Mouse (Mus musculus): ENCODE measurements around the gene Tbc1d22a. TPM values are rescaled to one million over a fixed set of nuclear protein-coding genes. Genes with fewer than 3 reads are reported as not detected.

Tbc1d22a gene
- polyA plus RNA-seq, 1 experiment, result 34.7 TPM

DNA sequence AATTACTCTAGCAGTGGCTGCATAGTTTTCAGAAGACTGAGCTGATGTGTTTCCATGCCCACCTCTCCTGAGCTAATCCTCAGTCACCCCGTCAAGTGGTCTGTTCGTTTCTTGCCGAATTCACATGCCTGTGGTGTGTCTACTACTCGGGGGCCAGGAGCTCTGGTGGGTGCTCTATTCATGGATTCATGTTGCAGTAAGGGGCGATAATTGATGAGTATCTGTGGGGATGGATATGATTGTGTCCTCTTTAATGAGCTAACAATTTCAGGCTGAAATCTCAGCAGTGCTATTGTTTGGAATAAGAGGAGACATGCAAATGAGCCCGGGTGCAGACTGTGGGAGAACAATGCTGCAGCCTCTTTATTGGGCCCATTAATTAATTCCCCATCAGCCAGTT, 201.7 kb downstream of the Tbc1d22a start:
- Histone ChIP-seq H3K4me1 (ENCODE audit: control insufficient read depth, insufficient read depth, low read length) (no peaks in the 10 kb centered on the region), H3K4me3 (replicated peaks; ENCODE audit: extremely low read depth, low read depth, low read length) (no peak overlapping the region)
- 79% methylated on average over 6 of the region's 6 CpGs for WGBS
- TF ChIP-seq CTCF (IDR thresholded peaks at IDR 0.05; ENCODE audit: insufficient read depth, low read length) (no peak), POLR2A (IDR thresholded peaks at IDR 0.05; ENCODE audit: borderline replicate concordance, extremely low read depth, low read depth, low read length) (no peak)
- DNase-seq, result no peak

DNA sequence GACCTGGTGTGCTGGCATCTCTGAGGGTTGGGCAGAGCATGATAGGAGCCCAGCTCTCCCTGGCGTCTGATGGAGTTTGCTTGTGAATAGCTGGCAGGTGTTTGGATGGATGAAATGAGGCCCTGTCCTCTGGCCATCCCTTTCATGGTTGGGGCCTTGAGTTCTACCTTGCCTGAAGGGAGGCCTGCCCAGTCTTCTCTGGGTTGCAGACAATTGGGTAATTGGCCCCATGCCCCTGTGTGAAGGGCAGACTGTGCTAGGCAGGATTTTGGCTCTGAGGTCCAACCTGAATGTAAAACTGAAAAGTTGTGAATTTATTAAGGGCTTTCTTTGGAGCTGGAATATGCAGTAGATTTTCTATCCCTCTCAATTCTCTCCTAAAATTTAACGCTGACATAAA, 204.2 kb downstream of the Tbc1d22a start:
- TF ChIP-seq POLR2A (IDR thresholded peaks at IDR 0.05; ENCODE audit: borderline replicate concordance, extremely low read depth, low read depth, low read length), result no peak
- no peak for TF ChIP-seq CTCF (IDR thresholded peaks at IDR 0.05; ENCODE audit: insufficient read depth, low read length)
- Histone ChIP-seq H3K4me1 (ENCODE audit: control insufficient read depth, insufficient read depth, low read length) (no peaks in the 10 kb centered on the region), H3K4me3 (replicated peaks; ENCODE audit: extremely low read depth, low read depth, low read length) (no peak overlapping the region)
- DNase-seq, result no peak
- WGBS, result 88% methylated on average over 2 of the region's 2 CpGs

DNA sequence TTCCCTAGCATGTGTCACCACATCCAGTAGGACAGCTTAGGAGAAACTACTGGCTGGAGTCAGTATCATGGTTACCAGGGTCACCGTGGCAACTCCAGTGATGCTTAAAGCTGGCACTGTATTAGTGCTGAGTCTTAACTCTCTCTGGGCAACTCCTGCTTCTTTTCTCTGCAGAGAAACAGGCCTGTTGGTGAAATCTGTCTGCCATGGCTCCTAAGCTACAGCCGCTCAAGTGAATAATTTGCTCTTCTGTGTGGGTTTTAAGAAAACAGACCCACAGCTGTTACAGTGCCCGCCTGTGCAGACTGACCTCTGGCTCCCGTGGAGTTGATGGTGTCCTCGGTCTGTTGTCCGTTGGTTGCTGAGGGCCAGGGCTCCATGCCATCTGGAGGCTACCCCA, 205.4 kb downstream of the Tbc1d22a start:
- no peak overlapping the region for H3K4me3 ChIP-seq (replicated peaks; ENCODE audit: extremely low read depth, low read depth, low read length)
- TF ChIP-seq CTCF (IDR thresholded peaks at IDR 0.05; ENCODE audit: insufficient read depth, low read length) (no peak), POLR2A (IDR thresholded peaks at IDR 0.05; ENCODE audit: borderline replicate concordance, extremely low read depth, low read depth, low read length) (no peak)
- DNase-seq, result no peak
- WGBS, result 85% methylated on average over 6 of the region's 6 CpGs
- H3K4me1 ChIP-seq (ENCODE audit: control insufficient read depth, insufficient read depth, low read length), result no peaks in the 10 kb centered on the region

- Histone ChIP-seq H3K4me3 (replicated peaks; ENCODE audit: extremely low read depth, low read depth, low read length) (no peak overlapping the region), H3K4me1 (ENCODE audit: control insufficient read depth, insufficient read depth, low read length) (no peaks in the 10 kb centered on the region)
- DNase-seq, result no peak
- TF ChIP-seq CTCF (IDR thresholded peaks at IDR 0.05; ENCODE audit: insufficient read depth, low read length), result no peak
- TF ChIP-seq POLR2A (IDR thresholded peaks at IDR 0.05; ENCODE audit: borderline replicate concordance, extremely low read depth, low read depth, low read length), result no peak
- WGBS, result 42% methylated on average over 1 of the region's 1 CpGs
Measured at GRCm38 (mm10) chr15:86422858-86423257, 208.6 kb downstream of the Tbc1d22a start.

GRCm38 (mm10) chr15:86423884-86424283, 209.6 kb downstream of the Tbc1d22a start:
- 45% methylated on average over 2 of the region's 2 CpGs for WGBS
- Histone ChIP-seq H3K4me1 (ENCODE audit: control insufficient read depth, insufficient read depth, low read length) (no peaks in the 10 kb centered on the region), H3K4me3 (replicated peaks; ENCODE audit: extremely low read depth, low read depth, low read length) (no peak overlapping the region)
- no peak for TF ChIP-seq POLR2A (IDR thresholded peaks at IDR 0.05; ENCODE audit: borderline replicate concordance, extremely low read depth, low read depth, low read length)
- no peak for TF ChIP-seq CTCF (IDR thresholded peaks at IDR 0.05; ENCODE audit: insufficient read depth, low read length)
- no peak for DNase-seq

- no peak for DNase-seq
- TF ChIP-seq CTCF (IDR thresholded peaks at IDR 0.05; ENCODE audit: insufficient read depth, low read length) (no peak), POLR2A (IDR thresholded peaks at IDR 0.05; ENCODE audit: borderline replicate concordance, extremely low read depth, low read depth, low read length) (no peak)
- H3K4me1 ChIP-seq (ENCODE audit: control insufficient read depth, insufficient read depth, low read length), result no peaks in the 10 kb centered on the region
- no peak overlapping the region for H3K4me3 ChIP-seq (replicated peaks; ENCODE audit: extremely low read depth, low read depth, low read length)
- WGBS, result 52% methylated on average over 8 of the region's 8 CpGs
Measured at GRCm38 (mm10) chr15:86424971-86425370, 210.7 kb downstream of the Tbc1d22a start.

DNA sequence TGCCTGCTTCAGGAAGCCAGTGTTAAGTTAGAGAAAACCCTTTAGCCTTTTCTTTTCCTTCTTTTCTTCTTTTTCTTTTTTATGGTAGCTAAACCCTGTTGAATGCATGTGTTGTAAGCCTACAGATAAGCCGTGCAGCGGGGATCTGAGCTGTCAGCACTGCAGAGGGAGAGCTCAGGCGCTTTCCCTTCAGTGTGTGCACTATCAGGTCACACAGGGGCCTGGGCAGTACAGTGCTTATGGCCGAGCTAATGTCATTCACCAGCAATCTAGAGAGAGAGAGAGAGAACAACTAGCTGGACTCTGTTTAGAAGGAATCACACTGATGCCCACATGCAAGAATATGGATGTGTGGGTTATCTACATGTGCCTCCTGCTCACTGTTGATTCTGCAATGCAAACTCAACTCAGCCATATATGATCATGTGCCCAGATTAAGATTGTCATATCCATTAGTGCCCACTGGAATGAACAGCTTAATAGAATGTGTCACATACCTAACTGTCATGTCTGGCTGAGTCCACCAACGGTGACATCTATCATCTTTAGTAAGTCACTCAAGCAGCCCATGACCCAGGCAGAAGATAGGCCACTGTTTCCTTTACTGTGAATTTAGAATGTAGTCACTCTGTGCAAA, 212.2 kb downstream of the Tbc1d22a start:
- Histone ChIP-seq H3K4me1 (ENCODE audit: control insufficient read depth, insufficient read depth, low read length) (no peaks in the 10 kb centered on the region), H3K4me3 (replicated peaks; ENCODE audit: extremely low read depth, low read depth, low read length) (no peak overlapping the region)
- 77% methylated on average over 5 of the region's 5 CpGs for WGBS
- TF ChIP-seq POLR2A (IDR thresholded peaks at IDR 0.05; ENCODE audit: borderline replicate concordance, extremely low read depth, low read depth, low read length), result no peak
- TF ChIP-seq CTCF (IDR thresholded peaks at IDR 0.05; ENCODE audit: insufficient read depth, low read length), result no peak
- DNase-seq, result no peak

- Histone ChIP-seq H3K4me3 (replicated peaks; ENCODE audit: extremely low read depth, low read depth, low read length) (no peak overlapping the region), H3K4me1 (ENCODE audit: control insufficient read depth, insufficient read depth, low read length) (no peaks in the 10 kb centered on the region)
- TF ChIP-seq POLR2A (IDR thresholded peaks at IDR 0.05; ENCODE audit: borderline replicate concordance, extremely low read depth, low read depth, low read length) (no peak), CTCF (IDR thresholded peaks at IDR 0.05; ENCODE audit: insufficient read depth, low read length) (no peak)
- WGBS, result 74% methylated on average over 4 of the region's 4 CpGs
- no peak for DNase-seq
Measured at GRCm38 (mm10) chr15:86427439-86427838, 213.2 kb downstream of the Tbc1d22a start.

- Histone ChIP-seq H3K4me1 (ENCODE audit: control insufficient read depth, insufficient read depth, low read length) (no peaks in the 10 kb centered on the region), H3K4me3 (replicated peaks; ENCODE audit: extremely low read depth, low read depth, low read length) (no peak overlapping the region)
- TF ChIP-seq CTCF (IDR thresholded peaks at IDR 0.05; ENCODE audit: insufficient read depth, low read length) (no peak), POLR2A (IDR thresholded peaks at IDR 0.05; ENCODE audit: borderline replicate concordance, extremely low read depth, low read depth, low read length) (no peak)
- no peak for DNase-seq
- WGBS, result 89% methylated on average over 5 of the region's 5 CpGs
Measured at GRCm38 (mm10) chr15:86428496-86428895, 214.2 kb downstream of the Tbc1d22a start.

DNA sequence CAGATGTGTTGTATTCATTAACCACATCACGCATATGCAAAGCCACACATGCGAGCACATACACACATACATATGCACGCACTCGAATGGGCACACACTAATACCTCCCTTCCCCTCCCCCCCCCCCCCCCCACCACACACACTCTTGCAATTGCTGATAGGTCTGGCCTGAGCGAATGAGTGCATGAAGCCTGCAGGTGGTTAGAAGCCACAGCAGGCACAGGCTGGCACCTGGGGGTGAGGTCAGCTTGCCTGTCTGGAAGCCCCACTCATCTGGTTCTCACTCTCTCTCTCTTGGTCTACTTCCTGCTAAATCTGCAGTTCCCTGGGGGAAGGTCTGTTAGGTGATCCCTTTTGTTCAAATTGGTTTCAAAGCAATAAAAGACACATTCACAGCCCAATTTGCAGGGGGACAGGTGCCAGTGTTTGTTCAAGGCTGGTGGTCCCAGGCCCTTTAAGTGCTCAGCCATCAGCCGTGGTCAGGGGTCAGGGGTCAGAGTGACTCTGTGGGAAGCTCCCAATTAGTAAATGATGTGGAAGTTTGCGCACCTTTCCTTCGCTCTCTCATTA, 215.6 kb downstream of the Tbc1d22a start:
- DNase-seq, result no peak
- no peak for TF ChIP-seq POLR2A (IDR thresholded peaks at IDR 0.05; ENCODE audit: borderline replicate concordance, extremely low read depth, low read depth, low read length)
- no peak for TF ChIP-seq CTCF (IDR thresholded peaks at IDR 0.05; ENCODE audit: insufficient read depth, low read length)
- no peaks in the 10 kb centered on the region for H3K4me1 ChIP-seq (ENCODE audit: control insufficient read depth, insufficient read depth, low read length)
- no peak overlapping the region for H3K4me3 ChIP-seq (replicated peaks; ENCODE audit: extremely low read depth, low read depth, low read length)
- 90% methylated on average over 8 of the region's 8 CpGs for WGBS
